Comparison of ENCODE assay signal across 8 mouse cellular contexts in the genomic region with DNA sequence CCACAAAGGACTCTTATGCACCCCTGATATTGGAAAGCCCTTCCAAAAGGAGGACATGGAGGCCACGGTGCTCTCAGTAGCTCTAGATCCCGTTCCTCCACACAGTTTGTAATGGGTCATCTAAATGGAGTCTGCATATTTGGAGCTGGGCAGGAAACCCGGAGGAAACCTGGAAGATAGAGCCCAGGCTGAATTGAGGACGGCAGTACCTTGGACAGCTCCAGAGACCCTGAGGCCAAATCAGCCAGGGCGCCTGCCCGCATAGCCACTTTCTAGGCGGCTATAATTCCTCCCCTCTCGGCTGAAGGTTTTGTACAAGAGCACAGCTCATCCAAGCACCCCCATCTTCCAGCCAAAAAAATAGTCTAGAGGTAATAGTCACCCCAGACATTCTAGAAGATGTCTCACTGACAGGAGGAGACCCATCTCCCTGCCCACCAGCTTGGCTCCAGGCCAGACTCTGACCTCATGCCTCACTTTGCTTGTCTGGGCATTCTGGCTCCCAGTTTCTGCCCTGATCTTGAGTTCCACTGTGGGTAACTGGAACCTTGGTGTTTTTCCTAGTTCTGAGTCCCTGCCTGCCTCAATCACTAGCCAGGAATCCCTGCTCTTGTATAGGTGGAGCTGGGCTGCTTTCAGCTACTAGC. TPM values are rescaled to one million over a fixed set of nuclear protein-coding genes. Genes with fewer than 3 reads are reported as not detected.
DNase-seq lines count a peak whose midpoint lies in the region; ATAC-seq lines count a peak whose summit lies in the region.

No protein-coding gene starts in this region.

- no peak overlapping the region for H3K4me2 ChIP-seq in hindbrain, embryonic 11.5 days (replicated peaks; ENCODE audit: low read depth, low read length)
- no peak overlapping the region for H3K4me2 ChIP-seq in hindbrain, embryonic 16.5 days (ENCODE audit: low read length)
- peak overlapping the region; percentile 80; the same call in 1 of the 2 replicates for H3K4me2 ChIP-seq in hindbrain, embryonic 15.5 days
- no peak overlapping the region for H3K4me2 ChIP-seq in neural tube, embryonic 11.5 days (ENCODE audit: low read depth)

- H3K9me3 ChIP-seq in hindbrain, embryonic 11.5 days (ENCODE audit: control insufficient read depth, low read length) = no peaks in the 10 kb centered on the region
- no peaks in the 10 kb centered on the region for H3K9me3 ChIP-seq in hindbrain, embryonic 16.5 days (ENCODE audit: control insufficient read depth, low read length)
- H3K9me3 ChIP-seq in hindbrain, embryonic 15.5 days = no peaks in the 10 kb centered on the region
- H3K9me3 ChIP-seq in neural tube, embryonic 11.5 days (ENCODE audit: control insufficient read depth, low read length) = no peaks in the 10 kb centered on the region

- ATAC-seq in hindbrain, embryonic 11.5 days (ENCODE audit: low FRiP score) = no peak
- ATAC-seq in hindbrain, embryonic 16.5 days = no peak
- ATAC-seq in hindbrain, embryonic 15.5 days (ENCODE audit: low FRiP score, low read depth) = no peak
- no peak for ATAC-seq in neural tube, embryonic 11.5 days (ENCODE audit: insufficient read depth, low FRiP score, low TSS enrichment)

- no peak overlapping the region for H3K27ac ChIP-seq in hindbrain, embryonic 11.5 days (ENCODE audit: low read depth, low read length)
- no peak overlapping the region for H3K27ac ChIP-seq in hindbrain, embryonic 16.5 days (ENCODE audit: low read depth, low read length)
- H3K27ac ChIP-seq in hindbrain, embryonic 15.5 days (replicated peaks) = no peak overlapping the region
- H3K27ac ChIP-seq in neural tube, embryonic 11.5 days (ENCODE audit: low read depth, low read length) = no peak overlapping the region

- H3K4me3 ChIP-seq in hindbrain, embryonic 11.5 days (ENCODE audit: low read depth, low read length) = no peak overlapping the region
- no peak overlapping the region for H3K4me3 ChIP-seq in hindbrain, embryonic 16.5 days (ENCODE audit: low read length)
- no peak overlapping the region for H3K4me3 ChIP-seq in hindbrain, embryonic 15.5 days
- H3K4me3 ChIP-seq in neural tube, embryonic 11.5 days (ENCODE audit: low read depth, low read length) = no peak overlapping the region

- H3K4me1 ChIP-seq in hindbrain, embryonic 11.5 days (replicated peaks; ENCODE audit: control insufficient read depth, insufficient read depth, low read length) = peaks cover 7% of the 10 kb centered on the region; the same call in 1 of the 2 replicates
- H3K4me1 ChIP-seq in hindbrain, embryonic 16.5 days (ENCODE audit: control insufficient read depth, insufficient read depth, low read depth, low read length) = peaks cover 22% of the 10 kb centered on the region
- peaks cover 42% of the 10 kb centered on the region for H3K4me1 ChIP-seq in hindbrain, embryonic 15.5 days (replicated peaks)
- H3K4me1 ChIP-seq in neural tube, embryonic 11.5 days (ENCODE audit: control insufficient read depth, insufficient read depth, low read length) = peaks cover 10% of the 10 kb centered on the region

- no peaks in the 10 kb centered on the region for H3K36me3 ChIP-seq in hindbrain, embryonic 11.5 days (ENCODE audit: control insufficient read depth, insufficient read depth, low read length)
- H3K36me3 ChIP-seq in hindbrain, embryonic 16.5 days (ENCODE audit: control insufficient read depth, insufficient read depth, low read length) = no peaks in the 10 kb centered on the region
- no peaks in the 10 kb centered on the region for H3K36me3 ChIP-seq in hindbrain, embryonic 15.5 days
- H3K36me3 ChIP-seq in neural tube, embryonic 11.5 days (ENCODE audit: control insufficient read depth, insufficient read depth, low read length) = no peaks in the 10 kb centered on the region

- 10% methylated on average over 8 of the region's 8 CpGs for WGBS in hindbrain, embryonic 11.5 days
- 8% methylated on average over 8 of the region's 8 CpGs for WGBS in hindbrain, embryonic 16.5 days
- WGBS in hindbrain, embryonic 15.5 days = 9% methylated on average over 8 of the region's 8 CpGs
- WGBS in neural tube, embryonic 11.5 days = 6% methylated on average over 8 of the region's 8 CpGs

- peak; percentile 72 for DNase-seq in hindbrain, embryonic 11.5 days (ENCODE audit: low spot score)
- DNase-seq in ES-CJ7 (ENCODE audit: low read depth, low spot score) = peak; percentile 63
- peak; percentile 42 for DNase-seq in adrenal gland, adult 2 months
- DNase-seq in neural tube, embryonic 11.5 days (ENCODE audit: low spot score) = peak; percentile 63
- DNase-seq in right cerebral cortex, postnatal 36 days (ENCODE audit: low spot score in 2 of 2) = no peak
- no peak for DNase-seq in spleen, postnatal 36 days (ENCODE audit: low spot score in 2 of 2)

- no peak overlapping the region for H3K9ac ChIP-seq in hindbrain, embryonic 11.5 days (ENCODE audit: low read depth, low read length)
- H3K9ac ChIP-seq in hindbrain, embryonic 16.5 days (ENCODE audit: low read depth, low read length) = no peak overlapping the region
- no peak overlapping the region for H3K9ac ChIP-seq in hindbrain, embryonic 15.5 days
- no peak overlapping the region for H3K9ac ChIP-seq in neural tube, embryonic 11.5 days (ENCODE audit: low read length)

- peaks cover 56% of the 10 kb centered on the region for H3K27me3 ChIP-seq in hindbrain, embryonic 11.5 days (ENCODE audit: control insufficient read depth, insufficient read depth, low read length)
- H3K27me3 ChIP-seq in hindbrain, embryonic 16.5 days (replicated peaks; ENCODE audit: control insufficient read depth, insufficient read depth, low read length) = no peaks in the 10 kb centered on the region; the same call in 1 of the 2 replicates
- H3K27me3 ChIP-seq in hindbrain, embryonic 15.5 days = peaks cover 16% of the 10 kb centered on the region
- H3K27me3 ChIP-seq in neural tube, embryonic 11.5 days (ENCODE audit: control insufficient read depth, insufficient read depth, low read length) = peaks cover 44% of the 10 kb centered on the region

RNA-seq across cellular contexts. Expression of gene Gabbr2, which starts 1.3 kb away (rescaled TPM):
- polyA plus RNA-seq in hindbrain, embryonic 11.5 days (2014; fragmentation: Nextera tagmentation; extraction: Ambion mirVana) = 0.54 and 0.71 TPM in 2 replicates
- 11.0 and 13.3 TPM in 2 replicates for polyA plus RNA-seq in hindbrain, embryonic 16.5 days (2015; fragmentation: Nextera tagmentation; extraction: Ambion mirVana)
- total RNA-seq in adrenal gland, adult 2 months (2021) = under 1 TPM; 0.17 to 0.24 TPM
- 0.07 and 0.22 TPM in 2 replicates for polyA plus RNA-seq in adrenal gland, adult 2 months (2012; rRNA removed)
- polyA plus RNA-seq in hindbrain, embryonic 15.5 days (2015; fragmentation: Nextera tagmentation; extraction: Ambion mirVana) = 14.7 and 17.2 TPM in 2 replicates
- 0.70 and 0.78 TPM in 2 replicates for polyA plus RNA-seq in neural tube, embryonic 11.5 days (2014; fragmentation: Nextera tagmentation; extraction: Ambion mirVana)

Comparison
In these comparisons a context has a peak if more than half of its experiments do, and no peak if none do; other contexts are left out.
1. DNase-seq: peak in hindbrain, embryonic 11.5 days (single experiment), ES-CJ7 (single experiment), adrenal gland, adult 2 months (single experiment) and neural tube, embryonic 11.5 days (single experiment); none in right cerebral cortex, postnatal 36 days (0 of 2) and spleen, postnatal 36 days (0 of 2).